Mouse (Mus musculus) gastrocnemius, postnatal 25 days (tissue): ENCODE measurements around the gene Myo1e. TPM values are rescaled to one million over a fixed set of nuclear protein-coding genes. Genes with fewer than 3 reads are reported as not detected.

Experiments
- DNase-seq: peaks from one replicate; pipeline ENCODE4 v3.0.0; 2022
- microRNA-seq, 2 experiments: library from miRNA; unstranded; fragments of <30 nt; microRNA quantifications; one replicate each; pipeline ENCODE4 v1.2.0; 2021; ENCODE audit warnings: borderline replicate concordance in 2 of 2
- total RNA-seq, 2 experiments: library from RNA; stranded (reverse); gene quantifications; 1 replicate in 1 of 2; 2 replicates in 1 of 2; pipeline ENCODE4 v1.2.3; 2021

Gene Myo1e
- total RNA-seq, 2 experiments from 2014 or later = 8.6 to 8.9 TPM

GRCm38 (mm10) chr9:70416412-70416811 lies 209.3 kb downstream of the Myo1e start:
- no peak for DNase-seq

- DNase-seq = peak; percentile 84
Observed at GRCm38 (mm10) chr9:70421257-70422056, 214.3 kb downstream of the Myo1e start, which contains the start of gene Ccnb2. Gene Ccnb2, minus strand, starts transcription at chr9:70421547.

DNA sequence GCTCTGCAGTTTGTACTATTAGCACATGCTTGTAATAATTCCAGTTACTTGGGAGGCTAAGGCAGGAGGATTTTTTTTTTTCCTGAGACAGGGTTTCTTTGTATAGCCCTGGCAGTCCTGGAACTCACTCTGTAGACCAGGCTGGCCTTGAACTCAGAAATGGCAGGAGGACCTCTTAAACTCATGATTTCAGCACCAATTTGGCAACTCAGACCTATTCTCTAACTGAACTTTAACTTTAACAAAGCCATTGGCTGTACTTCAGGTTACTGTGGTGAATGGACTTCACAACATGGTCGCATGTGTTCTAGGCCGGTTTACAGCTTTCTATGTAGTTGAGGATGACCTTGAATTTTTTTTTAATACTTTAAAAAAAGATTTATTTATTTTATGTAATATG lies 215.5 kb downstream of the Myo1e start:
- no peak for DNase-seq

DNA sequence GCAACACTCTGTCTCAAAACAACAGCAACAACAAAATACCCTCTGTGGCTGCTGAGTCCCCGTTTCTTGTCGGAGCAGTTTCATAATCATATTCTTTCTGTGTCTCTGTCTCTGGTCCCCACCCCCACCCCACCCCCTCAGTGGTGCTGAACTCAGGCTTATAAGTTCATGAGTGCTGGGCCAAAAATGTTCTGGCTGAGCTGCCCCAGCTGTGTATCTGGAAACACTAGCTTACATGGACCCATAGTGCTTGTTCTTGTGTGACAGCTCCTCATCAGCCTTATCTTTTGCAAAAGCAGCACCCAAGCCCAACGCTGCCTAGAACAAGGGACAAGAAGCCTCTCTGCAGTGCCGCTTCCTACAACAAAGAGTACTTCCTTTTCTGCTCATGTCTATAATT lies 232.8 kb downstream of the Myo1e start:
- no peak for DNase-seq

GRCm38 (mm10) chr9:70449072-70449471 lies 241.9 kb downstream of the Myo1e start:
- DNase-seq = no peak

Small RNAs within 50 kb of the gene (microRNA-seq; reads per million reads assigned to microRNA genes)
- 0 reads per million in 2 experiments for gene Mir5626

Other genes with a start within 250 kb of the Myo1e start
- 10 to 100 TPM; 73.6 to 76.0 TPM for gene Bnip2, start 217.9 kb upstream of the Myo1e start, total RNA-seq
- 10 to 100 TPM; 49.2 to 49.9 TPM for gene Gtf2a2, start 194.8 kb upstream of the Myo1e start, total RNA-seq
- gene Gcnt3, start 169.3 kb upstream of the Myo1e start, total RNA-seq = not detected
- 1 to 10 TPM in 1 of 2 experiments, under 1 TPM in 1; 0.88 to 1.5 TPM for gene Fam81a, start 64.8 kb upstream of the Myo1e start, total RNA-seq
- under 1 TPM; 0.69 to 0.86 TPM for gene Ccnb2, start 214.2 kb downstream of the Myo1e start, total RNA-seq